Mouse (Mus musculus) liver, embryonic 14.5 days (tissue): ENCODE results near the gene Map4k2.

Experiments
- CTCF ChIP-seq: IDR thresholded peaks from 2 replicates; pipeline ENCODE4 v1.5.1; 2016; ENCODE audit warnings: antibody characterized with exemption, low read depth, control low read depth
- EP300 ChIP-seq: IDR thresholded peaks from 2 replicates; pipeline ENCODE4 v1.6.1; 2016; ENCODE audit warnings: antibody characterized with exemption, low read depth

GRCm38 (mm10) chr19:6380411-6381166 lies 39.7 kb downstream of the Map4k2 start:
- TF ChIP-seq CTCF (no peak), EP300 (no peak)
